Mouse (Mus musculus): ENCODE measurements around the gene Tll1.

DNA sequence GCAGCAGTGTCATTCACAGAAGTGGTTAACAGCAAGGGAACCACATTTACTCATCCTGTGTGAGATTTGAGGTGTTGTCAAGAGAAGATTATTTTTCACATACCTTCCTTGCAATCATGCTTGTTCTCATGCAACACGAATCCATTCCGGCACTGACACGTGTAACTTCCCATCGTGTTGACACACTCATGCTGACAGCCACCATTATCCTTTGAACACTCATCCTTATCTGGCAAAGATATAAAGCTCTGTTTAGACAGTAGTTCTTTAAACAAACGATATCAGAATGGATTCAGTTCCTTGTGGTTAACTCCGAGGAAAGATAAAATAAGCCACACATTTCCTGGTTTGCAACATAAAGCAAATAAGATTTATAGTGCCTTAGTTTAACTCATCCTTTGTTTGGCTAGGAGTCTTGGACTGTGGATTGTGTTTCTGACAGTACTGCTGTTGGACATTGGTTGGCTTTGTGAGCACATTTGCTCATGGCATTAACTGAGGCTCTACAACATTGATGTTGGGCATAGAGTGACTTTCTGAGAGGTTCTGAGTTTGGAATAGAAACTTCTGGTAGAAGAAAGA lies 164.7 kb downstream of the Tll1 start:
- no peak for TF ChIP-seq POLR2A (IDR thresholded peaks at IDR 0.05; ENCODE audit: borderline replicate concordance, control insufficient read depth, low read depth, low read length)
- no peak for TF ChIP-seq CTCF (IDR thresholded peaks at IDR 0.05; ENCODE audit: control insufficient read depth, insufficient read depth, low read length)

Data from bone marrow, adult 2 months (tissue).